Mouse (Mus musculus) thymus, adult 2 months (tissue): ENCODE measurements around the gene Cbfa2t3. TPM values are rescaled to one million over a fixed set of nuclear protein-coding genes. Genes with fewer than 3 reads are reported as not detected.

Experiments used
- DNase-seq: peaks from one replicate; pipeline ENCODE4 v3.0.0; 2021
- H3K27ac ChIP-seq: fragments of 200-500 bp; 2 replicates; pipeline ENCODE4 v1.5.1; 2012; ENCODE audit warnings: low read length, control low read depth; ENCODE audit not compliant: control insufficient read depth, insufficient read depth
- H3K27me3 ChIP-seq: fragments of 200-500 bp; 2 replicates; pipeline ENCODE4 v1.6.1; 2012; ENCODE audit warnings: mild to moderate bottlenecking, low read length, moderate library complexity, mixed read lengths; ENCODE audit not compliant: control insufficient read depth, insufficient read depth
- H3K36me3 ChIP-seq: fragments of 200-500 bp; 2 replicates; pipeline ENCODE4 v1.6.1; 2012; ENCODE audit warnings: mild to moderate bottlenecking, low read length, moderate library complexity; ENCODE audit not compliant: control insufficient read depth, insufficient read depth
- H3K4me1 ChIP-seq: fragments of 200-500 bp; replicated peaks from 2 replicates; pipeline ENCODE4 v1.6.1; 2012; ENCODE audit warnings: low read length; ENCODE audit not compliant: control insufficient read depth, insufficient read depth
- H3K4me3 ChIP-seq: fragments of 200-500 bp; 2 replicates; pipeline ENCODE4 v1.5.1; 2012; ENCODE audit warnings: mild to moderate bottlenecking, low read length, control low read depth, moderate library complexity; ENCODE audit not compliant: control insufficient read depth, insufficient read depth
- CTCF ChIP-seq: fragments of 200-500 bp; IDR thresholded peaks from 2 replicates; pipeline ENCODE4 v1.5.1; 2012; ENCODE audit warnings: mild to moderate bottlenecking, control low read depth, low read length, moderate library complexity, borderline replicate concordance; ENCODE audit not compliant: control insufficient read depth, poor library complexity, insufficient read depth; ENCODE audit errors: extremely low read depth
- POLR2A ChIP-seq: fragments of 200-500 bp; IDR thresholded peaks from 2 replicates; pipeline ENCODE4 v1.6.1; 2012; ENCODE audit warnings: mild to moderate bottlenecking, low read length, control low read depth, moderate library complexity; ENCODE audit not compliant: control insufficient read depth, poor library complexity, insufficient read depth; ENCODE audit errors: extremely low read depth
- WGBS: fragments of 180-500 bp; shearing (Covaris S2); methylation state at CpG from one replicate; pipeline ENCODE4 v1.1.7; 2018; 5-methylcytosine and 5-hydroxymethylcytosine counted together
- polyA plus RNA-seq: library from polyadenylated mRNA; depleted of rRNA; stranded (reverse); fragments of >200 nt; gene quantifications from 2 replicates; pipeline ENCODE4 v1.2.3, GENCODE M21; 2012

Gene Cbfa2t3
- polyA plus RNA-seq, 1 experiment = 62.3 TPM

GRCm38 (mm10) chr8:122658149-122658806 is 40.6 kb downstream of the Cbfa2t3 start:
- no peak for DNase-seq
- H3K27me3 ChIP-seq = no peaks in the 10 kb centered on the region
- 92% methylated on average over 10 of the region's 10 CpGs for WGBS
- H3K4me3 ChIP-seq = no peak overlapping the region
- H3K36me3 ChIP-seq = peaks cover 5% of the 10 kb centered on the region; the same call in 1 of the 2 replicates
- H3K27ac ChIP-seq = no peak overlapping the region
- TF ChIP-seq CTCF (no peak), POLR2A (no peak)
- peaks cover 5% of the 10 kb centered on the region; the same call in 1 of the 2 replicates for H3K4me1 ChIP-seq

- Histone ChIP-seq H3K4me3 (no peak overlapping the region), H3K27ac (no peak overlapping the region), H3K27me3 (no peaks in the 10 kb centered on the region), H3K36me3 (peaks cover 5% of the 10 kb centered on the region; the same call in 1 of the 2 replicates), H3K4me1 (0 out of 2 replicates have a peak, but pooled peaks cover 1% of the 10 kb centered on the region)
- no peak for TF ChIP-seq CTCF
- no peak for TF ChIP-seq POLR2A
- DNase-seq = no peak
- 94% methylated on average over 13 of the region's 13 CpGs for WGBS
These were observed 42.6 kb downstream of the Cbfa2t3 start for GRCm38 (mm10) chr8:122656056-122656999.

GRCm38 (mm10) chr8:122654768-122655167 is 44.1 kb downstream of the Cbfa2t3 start:
- peaks cover 9% of the 10 kb centered on the region; the same call in 1 of the 2 replicates for H3K36me3 ChIP-seq
- no peak overlapping the region for H3K4me3 ChIP-seq
- H3K27me3 ChIP-seq = no peaks in the 10 kb centered on the region
- TF ChIP-seq POLR2A (no peak), CTCF (no peak)
- DNase-seq = no peak
- WGBS = 98% methylated on average over 7 of the region's 7 CpGs
- no peaks in the 10 kb centered on the region for H3K4me1 ChIP-seq
- no peak overlapping the region for H3K27ac ChIP-seq

GRCm38 (mm10) chr8:122652643-122653042 is 46.3 kb downstream of the Cbfa2t3 start:
- Histone ChIP-seq H3K4me3 (no peak overlapping the region), H3K36me3 (peaks cover 22% of the 10 kb centered on the region), H3K4me1 (no peaks in the 10 kb centered on the region), H3K27me3 (no peaks in the 10 kb centered on the region), H3K27ac (no peak overlapping the region)
- DNase-seq = no peak
- TF ChIP-seq POLR2A (no peak), CTCF (no peak)
- 77% methylated on average over 6 of the region's 6 CpGs for WGBS

GRCm38 (mm10) chr8:122651326-122651921 is 47.5 kb downstream of the Cbfa2t3 start:
- H3K36me3 ChIP-seq = peaks cover 27% of the 10 kb centered on the region
- H3K27ac ChIP-seq = no peak overlapping the region
- H3K4me1 ChIP-seq = no peaks in the 10 kb centered on the region
- TF ChIP-seq POLR2A (no peak), CTCF (no peak)
- no peak overlapping the region for H3K4me3 ChIP-seq
- no peaks in the 10 kb centered on the region for H3K27me3 ChIP-seq
- 66% methylated on average over 16 of the region's 16 CpGs for WGBS
- no peak for DNase-seq

- Histone ChIP-seq H3K4me1 (no peaks in the 10 kb centered on the region), H3K27me3 (no peaks in the 10 kb centered on the region), H3K27ac (no peak overlapping the region), H3K36me3 (peaks cover 42% of the 10 kb centered on the region), H3K4me3 (no peak overlapping the region)
- no peak for TF ChIP-seq POLR2A
- no peak for TF ChIP-seq CTCF
- DNase-seq = no peak
- 82% methylated on average over 15 of the region's 15 CpGs for WGBS
These were observed 50.5 kb downstream of the Cbfa2t3 start for GRCm38 (mm10) chr8:122648192-122648970.
